Mouse (Mus musculus) neural tube, embryonic 15.5 days (tissue): ENCODE measurements around the gene Fmnl3. TPM values are rescaled to one million over a fixed set of nuclear protein-coding genes. Genes with fewer than 3 reads are reported as not detected.
A peak's percentile ranks its signal among the peaks of the same experiment; 100 is the strongest.

Experiments
- ATAC-seq: fragments of 200-750 bp; cut with Nextera tagmentation; 2 replicates; pipeline ENCODE4 v1.8.0; 2017; ENCODE audit warnings: mild to moderate bottlenecking, moderate TSS enrichment, moderate library complexity; ENCODE audit not compliant: low FRiP score
- H3K27ac ChIP-seq: fragments of 300-500 bp; sonication (generic); replicated peaks from 2 replicates; pipeline ENCODE4 v1.5.1; 2015; ENCODE audit warnings: mild to moderate bottlenecking, inconsistent platforms
- H3K27me3 ChIP-seq: fragments of 300-500 bp; sonication (generic); replicated peaks from 2 replicates; pipeline ENCODE4 v1.6.1; 2015; ENCODE audit warnings: inconsistent platforms
- H3K36me3 ChIP-seq: fragments of 300-500 bp; sonication (generic); 2 replicates; pipeline ENCODE4 v1.6.1; 2015; ENCODE audit warnings: inconsistent platforms
- H3K4me1 ChIP-seq: fragments of 300-500 bp; sonication (generic); 2 replicates; pipeline ENCODE4 v1.6.1; 2015; ENCODE audit warnings: inconsistent platforms
- H3K4me2 ChIP-seq: fragments of 300-500 bp; sonication (generic); 2 replicates; pipeline ENCODE4 v1.6.1; 2015; ENCODE audit warnings: inconsistent platforms, mild to moderate bottlenecking, moderate library complexity
- H3K4me3 ChIP-seq: fragments of 300-500 bp; sonication (generic); replicated peaks from 2 replicates; pipeline ENCODE4 v1.5.1; 2015; ENCODE audit warnings: mild to moderate bottlenecking, inconsistent platforms
- H3K9ac ChIP-seq: fragments of 300-500 bp; sonication (generic); replicated peaks from 2 replicates; pipeline ENCODE4 v1.6.1; 2015; ENCODE audit warnings: mild to moderate bottlenecking, inconsistent platforms
- H3K9me3 ChIP-seq: fragments of 300-500 bp; sonication (generic); replicated peaks from 2 replicates; pipeline ENCODE4 v1.6.1; 2016; ENCODE audit warnings: inconsistent platforms
- WGBS: fragments of 180-500 bp; shearing (Covaris S2); methylation state at CpG from one replicate; pipeline ENCODE4 v1.1.7; 2015; ENCODE audit warnings: mixed read lengths; 5-methylcytosine and 5-hydroxymethylcytosine counted together
- polyA plus RNA-seq: library from polyadenylated mRNA; unstranded; fragments of >200 nt; fragmentation: Nextera tagmentation; extraction: Ambion mirVana; gene quantifications from 2 replicates; pipeline ENCODE4 v1.2.1, GENCODE M21; 2015

Gene Fmnl3
- polyA plus RNA-seq, 1 experiment from 2014 or later = 7.9 TPM

DNA sequence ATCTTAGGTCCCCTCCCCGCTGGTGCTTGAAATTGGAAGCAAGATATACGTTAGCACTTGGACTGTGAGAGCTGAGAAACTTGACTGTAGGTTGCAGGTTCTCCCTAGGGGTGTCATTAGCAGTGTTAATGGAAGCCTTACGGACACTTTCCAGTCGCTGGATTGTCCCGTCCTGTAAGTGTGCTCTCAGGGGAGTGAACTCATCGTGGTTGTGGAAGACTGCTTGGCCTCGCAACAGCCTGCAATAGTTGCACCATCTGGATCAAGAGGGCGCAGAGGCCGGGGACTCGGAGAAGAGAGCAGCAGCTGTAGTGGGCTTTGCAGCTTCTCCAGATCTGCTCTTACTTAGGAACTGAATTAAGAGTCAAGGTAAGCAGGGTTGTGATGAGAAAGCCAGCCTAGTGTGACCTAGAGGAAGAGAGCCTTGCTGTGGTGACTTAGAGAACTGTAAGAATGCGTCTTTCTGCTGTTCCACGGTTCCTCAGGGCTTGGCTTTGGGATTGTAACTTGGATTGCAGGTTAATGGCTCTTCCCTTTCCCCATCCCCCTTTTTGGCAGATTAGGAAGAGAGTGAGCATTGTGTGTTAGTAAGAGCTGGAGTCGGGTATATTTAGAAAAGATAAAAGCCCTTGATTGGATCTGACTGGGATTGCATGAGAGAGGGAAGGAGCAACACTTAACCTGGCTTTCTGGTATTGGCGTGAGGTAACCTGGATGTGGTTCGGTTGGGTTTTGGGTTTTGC, 29.4 kb upstream of the Fmnl3 start:
- no peak overlapping the region for H3K9ac ChIP-seq
- H3K9me3 ChIP-seq = no peaks in the 10 kb centered on the region
- H3K27ac ChIP-seq = no peak overlapping the region
- H3K27me3 ChIP-seq = no peaks in the 10 kb centered on the region
- H3K4me1 ChIP-seq = peaks cover 43% of the 10 kb centered on the region
- H3K4me2 ChIP-seq = no peak overlapping the region
- 60% methylated on average over 15 of the region's 15 CpGs for WGBS
- H3K4me3 ChIP-seq = no peak overlapping the region
- ATAC-seq = no peak
- peaks cover 20% of the 10 kb centered on the region for H3K36me3 ChIP-seq

DNA sequence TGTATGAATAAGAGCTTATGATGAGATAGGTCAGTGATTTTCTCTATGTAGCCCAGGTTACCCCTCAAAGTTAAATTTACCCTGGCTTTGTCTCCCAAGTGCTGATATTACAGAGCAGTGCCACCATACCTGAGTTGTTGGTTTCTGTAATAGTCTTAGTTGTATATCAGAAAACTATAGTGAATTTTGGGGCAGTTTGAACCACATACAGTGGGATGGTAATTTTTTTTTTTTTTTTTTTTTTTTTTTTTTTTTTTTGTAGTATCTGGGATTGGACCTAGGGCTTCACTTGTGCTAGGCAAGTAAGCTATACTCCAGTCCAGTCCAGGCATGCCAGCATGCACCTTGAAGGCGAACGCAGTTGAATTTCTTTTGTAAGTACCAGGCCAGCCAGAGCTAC, 27.3 kb upstream of the Fmnl3 start:
- H3K27me3 ChIP-seq = no peaks in the 10 kb centered on the region
- H3K27ac ChIP-seq = no peak overlapping the region
- H3K4me1 ChIP-seq = peaks cover 54% of the 10 kb centered on the region
- no peaks in the 10 kb centered on the region for H3K9me3 ChIP-seq
- H3K36me3 ChIP-seq = peaks cover 4% of the 10 kb centered on the region
- no peak overlapping the region for H3K9ac ChIP-seq
- 79% methylated on average over 2 of the region's 2 CpGs for WGBS
- no peak for ATAC-seq
- H3K4me3 ChIP-seq = no peak overlapping the region
- H3K4me2 ChIP-seq = no peak overlapping the region

GRCm38 (mm10) chr15:99396875-99397274, 26.6 kb upstream of the Fmnl3 start:
- 73% methylated on average over 4 of the region's 4 CpGs for WGBS
- peaks cover 59% of the 10 kb centered on the region for H3K4me1 ChIP-seq
- no peak overlapping the region for H3K4me3 ChIP-seq

GRCm38 (mm10) chr15:99396462-99396861, 26.2 kb upstream of the Fmnl3 start:
- H3K27me3 ChIP-seq = no peaks in the 10 kb centered on the region
- no peak overlapping the region for H3K27ac ChIP-seq
- no peaks in the 10 kb centered on the region for H3K36me3 ChIP-seq
- 69% methylated on average over 1 of the region's 1 CpGs for WGBS
- no peak overlapping the region for H3K4me3 ChIP-seq
- no peak for ATAC-seq
- no peak overlapping the region for H3K4me2 ChIP-seq
- peaks cover 62% of the 10 kb centered on the region for H3K4me1 ChIP-seq
- H3K9ac ChIP-seq = no peak overlapping the region
- no peaks in the 10 kb centered on the region for H3K9me3 ChIP-seq

More at GRCm38 (mm10) chr15:99396875-99397274, 26.6 kb upstream of the Fmnl3 start:
- H3K27me3 ChIP-seq = no peaks in the 10 kb centered on the region
- H3K4me2 ChIP-seq = no peak overlapping the region
- H3K9ac ChIP-seq = no peak overlapping the region
- ATAC-seq = no peak
- H3K36me3 ChIP-seq = no peaks in the 10 kb centered on the region; the same call in 1 of the 2 replicates
- no peaks in the 10 kb centered on the region for H3K9me3 ChIP-seq
- no peak overlapping the region for H3K27ac ChIP-seq

- Histone ChIP-seq H3K9me3 (no peaks in the 10 kb centered on the region), H3K27ac (peak overlapping the region; percentile 98), H3K4me2 (peak overlapping the region; percentile 90), H3K4me1 (peaks cover 48% of the 10 kb centered on the region), H3K36me3 (no peaks in the 10 kb centered on the region), H3K4me3 (peak overlapping the region; percentile 88), H3K9ac (peak overlapping the region; percentile 84), H3K27me3 (no peaks in the 10 kb centered on the region)
- WGBS = 12% methylated on average over 23 of the region's 24 CpGs
- ATAC-seq = peak; percentile 45; the same call in 1 of the 2 replicates
These were observed 23.3 kb upstream of the Fmnl3 start for GRCm38 (mm10) chr15:99393386-99394252.

- no peaks in the 10 kb centered on the region for H3K36me3 ChIP-seq
- peak within 1 kb of the TSS; percentile 84 for H3K9ac ChIP-seq
- peak within 1 kb of the TSS; percentile 88 for H3K4me3 ChIP-seq
- under 1% methylated on average over 51 of the region's 51 CpGs for WGBS
- H3K27ac ChIP-seq = peak within 1 kb of the TSS; percentile 98
- peak within 1 kb of the TSS; percentile 90 for H3K4me2 ChIP-seq
- peak; percentile 100 for ATAC-seq
- H3K27me3 ChIP-seq = no peaks in the 10 kb centered on the region
- H3K9me3 ChIP-seq = no peaks in the 10 kb centered on the region
- peaks cover 44% of the 10 kb centered on the region for H3K4me1 ChIP-seq
These were observed 22.5 kb upstream of the Fmnl3 start, which contains the start of gene Tmbim6 for GRCm38 (mm10) chr15:99392486-99393385. Gene Tmbim6, plus strand, starts transcription at chr15:99392882.

- Histone ChIP-seq H3K4me1 (peaks cover 42% of the 10 kb centered on the region), H3K9ac (0 out of 2 replicates have a peak overlapping the region, but pooled peaks have one; percentile 54), H3K4me2 (peak overlapping the region; percentile 67), H3K27me3 (no peaks in the 10 kb centered on the region), H3K36me3 (no peaks in the 10 kb centered on the region), H3K9me3 (no peaks in the 10 kb centered on the region), H3K27ac (peak overlapping the region; percentile 86), H3K4me3 (peak overlapping the region; percentile 88)
- ATAC-seq = no peak
- 85% methylated on average over 6 of the region's 6 CpGs for WGBS
These were observed 21.7 kb upstream of the Fmnl3 start for GRCm38 (mm10) chr15:99391975-99392374.

- H3K9ac ChIP-seq = no peak overlapping the region
- H3K4me3 ChIP-seq = no peak overlapping the region
- WGBS = 72% methylated on average over 7 of the region's 7 CpGs
- H3K4me1 ChIP-seq = peaks cover 29% of the 10 kb centered on the region
- no peaks in the 10 kb centered on the region for H3K36me3 ChIP-seq
- no peaks in the 10 kb centered on the region for H3K9me3 ChIP-seq
- no peak overlapping the region for H3K4me2 ChIP-seq
- H3K27me3 ChIP-seq = no peaks in the 10 kb centered on the region
- ATAC-seq = no peak
- no peak overlapping the region for H3K27ac ChIP-seq
These were observed 20.5 kb upstream of the Fmnl3 start for GRCm38 (mm10) chr15:99390472-99391401.

DNA sequence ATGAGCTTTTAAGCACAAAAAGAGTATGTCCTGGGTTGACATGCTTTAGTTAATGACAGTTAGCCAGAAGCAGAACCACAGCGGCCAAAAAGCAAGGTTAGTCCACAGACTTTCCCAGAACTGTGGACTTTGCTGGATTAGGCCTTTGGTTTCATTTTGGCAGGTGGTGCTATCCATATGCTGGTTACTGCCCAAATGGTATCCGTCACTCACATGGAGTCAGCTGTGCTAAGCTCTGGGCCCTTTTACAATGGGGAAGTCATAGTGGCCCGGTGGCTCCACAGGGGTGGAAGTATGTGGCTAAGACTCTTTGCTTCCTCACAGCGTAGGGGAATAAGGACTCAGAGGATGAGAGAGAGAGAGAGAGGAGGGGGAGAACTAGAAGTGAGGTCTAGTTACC, 17.7 kb upstream of the Fmnl3 start:
- no peaks in the 10 kb centered on the region for H3K27me3 ChIP-seq
- no peak overlapping the region for H3K4me3 ChIP-seq
- no peak overlapping the region for H3K27ac ChIP-seq
- H3K9ac ChIP-seq = no peak overlapping the region
- ATAC-seq = no peak
- no peak overlapping the region for H3K4me2 ChIP-seq
- peaks cover 8% of the 10 kb centered on the region for H3K4me1 ChIP-seq
- 74% methylated on average over 4 of the region's 4 CpGs for WGBS
- no peaks in the 10 kb centered on the region for H3K36me3 ChIP-seq
- H3K9me3 ChIP-seq = no peaks in the 10 kb centered on the region

- ATAC-seq = no peak
- Histone ChIP-seq H3K9ac (no peak overlapping the region), H3K4me2 (no peak overlapping the region), H3K36me3 (no peaks in the 10 kb centered on the region), H3K27me3 (no peaks in the 10 kb centered on the region), H3K9me3 (no peaks in the 10 kb centered on the region), H3K27ac (no peak overlapping the region), H3K4me1 (0 out of 2 replicates have a peak, but pooled peaks cover 2% of the 10 kb centered on the region), H3K4me3 (no peak overlapping the region)
- 84% methylated on average over 3 of the region's 3 CpGs for WGBS
These were observed 16.5 kb upstream of the Fmnl3 start for GRCm38 (mm10) chr15:99386796-99387195.
